Mouse (Mus musculus): Measurements from ENCODE around the gene Tatdn3. TPM values are rescaled to one million over a fixed set of nuclear protein-coding genes. Genes with fewer than 3 reads are reported as not detected.
"Not testable (repeated sequence)": the region's sequence is repeated elsewhere in the genome, so short reads cannot be mapped to it uniquely, and the experiment has no call there.

Gene Tatdn3
- polyA plus RNA-seq, 1 experiment from 2014 or later: 17.3 TPM

DNA sequence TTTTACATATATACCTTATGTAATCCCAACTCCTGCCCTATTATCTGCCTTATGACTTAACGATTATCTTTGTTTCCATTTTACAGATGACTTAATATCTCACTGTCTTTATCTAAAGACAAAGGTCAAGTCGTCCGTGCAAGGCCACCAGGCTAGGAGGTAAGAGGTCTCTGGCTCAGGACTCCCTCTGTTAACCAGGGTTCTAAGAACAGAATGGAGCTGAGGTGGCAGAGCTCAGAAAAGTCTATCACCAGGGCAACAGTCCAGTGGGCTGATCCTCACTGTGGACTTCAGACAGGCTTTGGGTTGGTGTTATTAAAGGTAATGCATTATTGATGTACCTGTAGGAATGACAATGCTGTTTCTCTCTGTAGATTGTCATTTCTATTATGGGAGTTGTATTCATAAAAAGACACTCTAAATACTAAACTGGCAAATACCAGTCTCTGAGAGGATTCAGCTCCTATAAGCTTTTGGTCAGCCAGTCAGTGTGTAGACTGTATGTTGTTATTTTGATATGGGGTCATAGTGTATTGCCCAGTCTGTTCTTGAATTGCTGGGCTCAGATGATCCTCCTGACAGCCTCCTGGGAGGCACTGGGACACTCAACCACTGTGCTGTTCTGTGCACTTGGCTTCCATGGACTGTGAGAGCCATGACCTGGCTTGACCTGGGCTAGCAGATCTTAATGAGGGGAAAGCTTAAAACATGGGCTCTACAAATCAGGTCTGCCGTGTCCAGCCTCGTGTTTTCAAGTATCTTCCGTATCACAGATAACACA, 26.0 kb downstream of the Tatdn3 start, which contains the start of gene Spata45:
Gene Spata45 (plus strand): TSS at position 86 of the 781 bp plus-strand sequence.
- H3K4me2 ChIP-seq (replicated peaks; ENCODE audit: low read depth): no peak within 1 kb of the TSS
- ATAC-seq: peak; percentile 96
- no peak within 1 kb of the TSS for H3K4me3 ChIP-seq (ENCODE audit: low read depth, low read length)
- no peak within 1 kb of the TSS for H3K9ac ChIP-seq (ENCODE audit: low read depth, low read length)
- H3K27ac ChIP-seq (ENCODE audit: low read depth, low read length): peak within 1 kb of the TSS; percentile 75
- 58% methylated on average over 6 of the region's 6 CpGs for WGBS
- H3K36me3 ChIP-seq (ENCODE audit: control insufficient read depth, insufficient read depth): no peaks in the 10 kb centered on the region
- no peaks in the 10 kb centered on the region for H3K27me3 ChIP-seq (replicated peaks; ENCODE audit: control insufficient read depth, insufficient read depth, low read length)
- TF ChIP-seq CTCF (IDR thresholded peaks at IDR 0.05; ENCODE audit: low read depth): no peak
- no peaks in the 10 kb centered on the region for H3K9me3 ChIP-seq (ENCODE audit: control insufficient read depth)
- H3K4me1 ChIP-seq (replicated peaks; ENCODE audit: control insufficient read depth, insufficient read depth, low read length): no peaks in the 10 kb centered on the region

GRCm38 (mm10) chr1:191035649-191036048, 27.1 kb downstream of the Tatdn3 start:
- Histone ChIP-seq H3K9me3 (ENCODE audit: control insufficient read depth) (no peaks in the 10 kb centered on the region), H3K27ac (ENCODE audit: low read depth, low read length) (no peak overlapping the region), H3K36me3 (ENCODE audit: control insufficient read depth, insufficient read depth) (no peaks in the 10 kb centered on the region), H3K9ac (ENCODE audit: low read depth, low read length) (no peak overlapping the region), H3K4me1 (replicated peaks; ENCODE audit: control insufficient read depth, insufficient read depth, low read length) (no peaks in the 10 kb centered on the region), H3K4me3 (ENCODE audit: low read depth, low read length) (no peak overlapping the region), H3K4me2 (replicated peaks; ENCODE audit: low read depth) (no peak overlapping the region), H3K27me3 (replicated peaks; ENCODE audit: control insufficient read depth, insufficient read depth, low read length) (no peaks in the 10 kb centered on the region)
- 40% methylated on average over 4 of the region's 4 CpGs for WGBS
- no peak for ATAC-seq
- no peak for TF ChIP-seq CTCF (IDR thresholded peaks at IDR 0.05; ENCODE audit: low read depth)

- not testable (repeated sequence) for H3K9me3 ChIP-seq (ENCODE audit: control insufficient read depth); H3K27me3 ChIP-seq (replicated peaks; ENCODE audit: control insufficient read depth, insufficient read depth, low read length); ATAC-seq; H3K9ac ChIP-seq (ENCODE audit: low read depth, low read length); H3K4me2 ChIP-seq (replicated peaks; ENCODE audit: low read depth); H3K36me3 ChIP-seq (ENCODE audit: control insufficient read depth, insufficient read depth); H3K4me3 ChIP-seq (ENCODE audit: low read depth, low read length); H3K4me1 ChIP-seq (replicated peaks; ENCODE audit: control insufficient read depth, insufficient read depth, low read length)
- peak overlapping the region; percentile 23; the same call in 1 of the 2 replicates for H3K27ac ChIP-seq (ENCODE audit: low read depth, low read length)
- 66% methylated on average over 6 of the region's 6 CpGs for WGBS
Observed at GRCm38 (mm10) chr1:191030922-191031425, 31.8 kb downstream of the Tatdn3 start.

DNA sequence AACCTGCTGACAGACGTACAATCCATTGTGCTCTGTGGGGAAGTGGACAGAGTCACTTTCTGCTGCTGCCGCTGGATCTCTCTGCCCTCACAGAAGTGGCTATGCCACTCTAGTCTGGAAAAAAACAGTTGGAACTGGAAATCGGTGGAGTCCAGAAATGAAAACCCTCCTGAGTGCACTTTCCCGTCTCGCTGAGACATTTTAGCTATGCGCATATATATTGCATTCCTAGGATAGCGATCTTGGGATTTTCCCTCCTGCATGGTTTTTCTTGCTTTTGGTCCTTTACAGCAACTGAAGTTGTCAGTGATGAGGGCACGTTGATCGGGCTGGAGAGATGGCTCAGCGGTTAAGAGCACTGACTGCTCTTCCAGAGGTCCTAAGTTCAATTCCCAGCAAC, 32.5 kb downstream of the Tatdn3 start:
- no peak overlapping the region for H3K9ac ChIP-seq (ENCODE audit: low read depth, low read length)
- no peak for TF ChIP-seq CTCF (IDR thresholded peaks at IDR 0.05; ENCODE audit: low read depth)
- H3K9me3 ChIP-seq (ENCODE audit: control insufficient read depth): no peaks in the 10 kb centered on the region
- H3K4me3 ChIP-seq (ENCODE audit: low read depth, low read length): no peak overlapping the region
- H3K27me3 ChIP-seq (replicated peaks; ENCODE audit: control insufficient read depth, insufficient read depth, low read length): no peaks in the 10 kb centered on the region
- 55% methylated on average over 10 of the region's 10 CpGs for WGBS
- H3K36me3 ChIP-seq (ENCODE audit: control insufficient read depth, insufficient read depth): no peaks in the 10 kb centered on the region
- no peak overlapping the region for H3K4me2 ChIP-seq (replicated peaks; ENCODE audit: low read depth)
- H3K4me1 ChIP-seq (replicated peaks; ENCODE audit: control insufficient read depth, insufficient read depth, low read length): peaks cover 3% of the 10 kb centered on the region
- ATAC-seq: no peak
- peak overlapping the region; percentile 82 for H3K27ac ChIP-seq (ENCODE audit: low read depth, low read length)

GRCm38 (mm10) chr1:191026021-191026713, 36.6 kb downstream of the Tatdn3 start, which contains the start of gene Flvcr1:
TSS of gene Flvcr1 (minus strand) at chr1:191026158.
- peak within 1 kb of the TSS; percentile 90 for H3K27ac ChIP-seq (ENCODE audit: low read depth, low read length)
- peaks cover 6% of the 10 kb centered on the region; the same call in 1 of the 2 replicates for H3K36me3 ChIP-seq (ENCODE audit: control insufficient read depth, insufficient read depth)
- ATAC-seq: peak; percentile 95
- H3K4me3 ChIP-seq (ENCODE audit: low read depth, low read length): peak within 1 kb of the TSS; percentile 90
- H3K4me1 ChIP-seq (replicated peaks; ENCODE audit: control insufficient read depth, insufficient read depth, low read length): peaks cover 10% of the 10 kb centered on the region
- H3K9me3 ChIP-seq (ENCODE audit: control insufficient read depth): no peaks in the 10 kb centered on the region
- peak; percentile 58 for TF ChIP-seq CTCF (IDR thresholded peaks at IDR 0.05; ENCODE audit: low read depth)
- H3K4me2 ChIP-seq (replicated peaks; ENCODE audit: low read depth): peak within 1 kb of the TSS; percentile 91
- WGBS: under 1% methylated on average over 50 of the region's 50 CpGs
- H3K9ac ChIP-seq (ENCODE audit: low read depth, low read length): peak within 1 kb of the TSS; percentile 94
- H3K27me3 ChIP-seq (replicated peaks; ENCODE audit: control insufficient read depth, insufficient read depth, low read length): no peaks in the 10 kb centered on the region

Data from intestine, postnatal 0 days (tissue).